Mouse (Mus musculus) bone marrow, adult 2 months (tissue): ENCODE data around the gene Stk11ip.

Experiments
- CTCF ChIP-seq: fragments of 200-500 bp; IDR thresholded peaks from 2 replicates; pipeline ENCODE4 v1.5.1; 2011; ENCODE audit warnings: low read length, control low read depth; ENCODE audit not compliant: control insufficient read depth, insufficient read depth
- POLR2A ChIP-seq: fragments of 200-500 bp; IDR thresholded peaks from 2 replicates; pipeline ENCODE4 v1.6.1; 2011; ENCODE audit warnings: low read depth, mild to moderate bottlenecking, control low read depth, low read length, borderline replicate concordance; ENCODE audit not compliant: control insufficient read depth

GRCm38 (mm10) chr1:75572776-75573175, 51.4 kb downstream of the Stk11ip start:
- TF ChIP-seq CTCF (no peak), POLR2A (no peak)
